Mouse (Mus musculus) hindbrain, postnatal 0 days (tissue): ENCODE results near the gene Ppard. TPM values are rescaled to one million over a fixed set of nuclear protein-coding genes. Genes with fewer than 3 reads are reported as not detected.
A peak's percentile ranks its signal among the peaks of the same experiment; 100 is the strongest.

Source experiments
- ATAC-seq: fragments of 200-750 bp; cut with Nextera tagmentation; 2 replicates; pipeline ENCODE4 v1.8.0; 2017; ENCODE audit warnings: mild to moderate bottlenecking, moderate TSS enrichment, moderate library complexity
- DNase-seq: peaks from one replicate; pipeline ENCODE4 v3.0.0-alpha.2; 2015; ENCODE audit warnings: low spot score
- H3K27ac ChIP-seq: fragments of 300-500 bp; sonication (generic); 2 replicates; pipeline ENCODE4 v1.5.1; 2014; ENCODE audit warnings: mild to moderate bottlenecking
- H3K27me3 ChIP-seq: fragments of 300-500 bp; sonication (generic); 2 replicates; pipeline ENCODE4 v1.6.1; 2014; ENCODE audit warnings: low read length, mixed read lengths; ENCODE audit not compliant: insufficient read depth
- H3K36me3 ChIP-seq: fragments of 300-500 bp; sonication (generic); 2 replicates; pipeline ENCODE4 v1.6.1; 2014; ENCODE audit warnings: low read length, mixed read lengths; ENCODE audit not compliant: insufficient read depth
- H3K4me1 ChIP-seq: fragments of 300-500 bp; sonication (generic); 2 replicates; pipeline ENCODE4 v1.6.1; 2014; ENCODE audit warnings: antibody characterized with exemption, low read length, mixed read lengths; ENCODE audit not compliant: insufficient read depth
- H3K4me2 ChIP-seq: fragments of 300-500 bp; sonication (generic); 2 replicates; pipeline ENCODE4 v1.6.1; 2014; ENCODE audit warnings: low read depth, mild to moderate bottlenecking, low read length, moderate library complexity, mixed read lengths
- H3K4me3 ChIP-seq: fragments of 300-500 bp; sonication (generic); 2 replicates; pipeline ENCODE4 v1.5.1; 2014; ENCODE audit warnings: low read length
- H3K9ac ChIP-seq: fragments of 300-500 bp; sonication (generic); replicated peaks from 2 replicates; pipeline ENCODE4 v1.6.1; 2014; ENCODE audit warnings: mild to moderate bottlenecking, low read length, moderate library complexity, mixed read lengths
- H3K9me3 ChIP-seq: fragments of 300-500 bp; sonication (generic); 2 replicates; pipeline ENCODE4 v1.6.1; 2016; ENCODE audit warnings: low read length, mixed read lengths
- CTCF ChIP-seq: IDR thresholded peaks from 2 replicates; pipeline ENCODE4 v1.5.1; 2016; ENCODE audit warnings: antibody characterized with exemption, control low read depth, low read depth
- WGBS: fragments of 180-500 bp; shearing (Covaris S2); extraction: QIAGEN DNeasy Blood & Tissue Kit; methylation state at CpG from one replicate; pipeline ENCODE4 v1.1.7; 2014; 5-methylcytosine and 5-hydroxymethylcytosine counted together
- polyA plus RNA-seq: library from polyadenylated mRNA; unstranded; fragments of >200 nt; fragmentation: Nextera tagmentation; extraction: Ambion mirVana; gene quantifications from 2 replicates; pipeline ENCODE4 v1.2.1, GENCODE M21; 2015
- total RNA-seq: library from RNA; depleted of rRNA; stranded (reverse); fragments of >200 nt; gene quantifications from 2 replicates; pipeline ENCODE4 v1.2.3, GENCODE M21; 2014

Ppard gene
- total and polyA plus RNA-seq, 2 experiments from 2014 or later: 1.7 to 16.4 TPM

DNA sequence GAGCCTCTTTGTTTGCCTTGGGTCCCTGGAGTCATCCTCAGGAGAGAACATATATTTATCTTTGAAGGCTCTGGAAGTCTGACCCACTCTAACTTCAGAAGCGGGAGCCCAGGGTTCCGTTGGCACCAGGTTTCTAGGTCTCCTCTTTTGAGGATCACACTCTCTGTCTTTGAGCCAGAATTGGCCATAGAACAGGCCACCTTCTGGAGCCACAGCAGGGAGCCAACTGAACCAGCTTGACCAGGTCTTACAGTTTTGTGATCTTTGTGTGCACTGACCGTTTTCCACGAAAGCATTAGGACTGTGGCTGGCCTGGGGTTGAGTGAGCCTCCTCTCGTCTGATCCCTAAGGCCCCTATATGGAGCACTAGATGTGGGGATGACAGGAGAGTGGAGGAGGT lies 2.1 kb downstream of the Ppard start:
- Histone ChIP-seq H3K4me1 (0 out of 2 replicates have a peak, but pooled peaks cover 6% of the 10 kb centered on the region), H3K27me3 (no peaks in the 10 kb centered on the region), H3K27ac (no peak overlapping the region), H3K4me3 (no peak overlapping the region), H3K36me3 (no peaks in the 10 kb centered on the region), H3K9ac (no peak overlapping the region; the same call in 1 of the 2 replicates), H3K9me3 (no peaks in the 10 kb centered on the region), H3K4me2 (peak overlapping the region; percentile 90; the same call in 1 of the 2 replicates)
- no peak for TF ChIP-seq CTCF
- no peak for DNase-seq
- 76% methylated on average over 5 of the region's 5 CpGs for WGBS
- ATAC-seq: no peak

DNA sequence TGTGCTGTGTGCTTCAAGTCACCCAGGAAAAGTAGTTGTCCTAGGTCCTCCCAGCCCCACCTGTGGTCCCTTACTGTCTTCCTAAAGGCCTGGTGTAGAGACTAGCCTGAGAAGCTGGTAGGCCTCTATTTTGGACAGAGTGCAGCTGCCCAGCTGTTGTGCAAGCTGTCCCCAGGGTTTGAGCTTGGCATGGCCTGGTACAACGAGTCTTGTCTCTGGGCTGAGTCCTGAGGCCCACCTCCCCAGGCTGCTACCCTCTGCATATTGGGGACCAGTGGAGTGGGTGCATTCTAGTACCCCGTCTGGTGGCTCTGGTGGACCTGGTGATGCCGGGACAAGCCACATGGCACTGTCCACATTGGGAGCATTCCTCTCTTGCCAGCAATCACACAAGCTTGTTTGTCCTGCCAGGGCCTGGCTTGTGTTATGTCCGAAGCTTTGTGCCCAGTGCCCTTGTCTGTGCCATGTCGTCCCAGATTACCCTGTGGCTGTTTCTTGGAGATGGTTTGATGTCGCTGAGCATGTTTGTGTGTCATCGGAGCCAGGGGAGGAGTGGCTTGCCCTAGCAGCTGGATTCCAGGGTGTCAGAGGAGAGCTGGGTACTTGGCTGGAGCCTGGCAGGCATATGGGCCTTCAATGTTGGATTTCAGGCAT lies 3.6 kb downstream of the Ppard start:
- ATAC-seq (no peak), DNase-seq (peak; percentile 27)
- TF ChIP-seq CTCF: no peak
- H3K27me3 ChIP-seq: no peaks in the 10 kb centered on the region
- H3K4me3 ChIP-seq: no peak overlapping the region
- H3K4me1 ChIP-seq: 0 out of 2 replicates have a peak, but pooled peaks cover 6% of the 10 kb centered on the region
- H3K9ac ChIP-seq: no peak overlapping the region
- peak overlapping the region; percentile 45; the same call in 1 of the 2 replicates for H3K27ac ChIP-seq
- no peak overlapping the region for H3K4me2 ChIP-seq
- 47% methylated on average over 7 of the region's 7 CpGs for WGBS
- H3K9me3 ChIP-seq: no peaks in the 10 kb centered on the region
- H3K36me3 ChIP-seq: no peaks in the 10 kb centered on the region

DNA sequence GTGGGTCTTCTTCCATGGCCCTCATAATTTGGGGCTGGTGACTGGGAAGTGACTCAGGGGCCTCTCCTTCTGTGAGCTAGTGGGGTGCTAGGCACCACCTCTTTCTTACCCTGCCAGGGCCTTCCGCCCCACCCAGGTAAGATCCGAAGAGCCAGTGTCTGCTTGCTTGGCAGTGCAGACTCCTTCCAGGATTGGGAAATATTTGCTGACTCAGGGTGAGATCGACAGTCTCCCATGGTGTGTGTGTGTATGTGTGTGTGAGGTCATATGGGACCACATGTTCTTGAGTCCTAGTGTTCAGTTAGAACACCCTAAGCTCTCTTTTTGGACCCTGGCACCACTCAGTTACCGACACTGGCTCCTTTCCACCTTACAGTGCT lies 4.1 kb downstream of the Ppard start:
- Histone ChIP-seq H3K9ac (no peak overlapping the region), H3K4me2 (no peak overlapping the region), H3K36me3 (no peaks in the 10 kb centered on the region), H3K27me3 (no peaks in the 10 kb centered on the region), H3K27ac (peak overlapping the region; percentile 45; the same call in 1 of the 2 replicates), H3K9me3 (no peaks in the 10 kb centered on the region), H3K4me1 (0 out of 2 replicates have a peak, but pooled peaks cover 6% of the 10 kb centered on the region), H3K4me3 (no peak overlapping the region)
- ATAC-seq (no peak), DNase-seq (no peak)
- no peak for TF ChIP-seq CTCF
- 84% methylated on average over 4 of the region's 4 CpGs for WGBS

DNA sequence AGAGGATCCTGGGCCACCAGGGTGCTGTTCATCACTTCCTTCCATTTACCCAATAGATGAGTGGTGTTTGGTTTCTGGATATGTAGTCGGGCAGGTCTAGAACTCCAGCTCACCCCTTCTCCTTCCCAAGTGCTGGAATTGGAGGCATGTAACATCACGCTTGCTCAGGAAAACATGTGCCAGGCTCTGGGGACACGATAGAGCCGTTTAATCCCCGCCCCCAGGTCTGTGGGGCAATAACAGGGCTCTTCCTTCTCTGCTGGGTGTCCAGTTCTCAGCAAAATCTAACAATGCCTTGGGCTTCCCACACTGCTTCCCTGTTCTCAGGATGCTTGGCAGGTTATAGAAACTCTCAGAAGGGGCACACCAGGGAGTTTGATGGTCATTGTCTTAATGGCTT lies 4.9 kb downstream of the Ppard start:
- Histone ChIP-seq H3K27ac (peak overlapping the region; percentile 45; the same call in 1 of the 2 replicates), H3K9me3 (no peaks in the 10 kb centered on the region), H3K36me3 (no peaks in the 10 kb centered on the region), H3K4me3 (no peak overlapping the region), H3K27me3 (no peaks in the 10 kb centered on the region), H3K9ac (no peak overlapping the region), H3K4me2 (no peak overlapping the region), H3K4me1 (0 out of 2 replicates have a peak, but pooled peaks cover 6% of the 10 kb centered on the region)
- no peak for TF ChIP-seq CTCF
- DNase-seq (no peak), ATAC-seq (no peak)
- WGBS: 44% methylated on average over 5 of the region's 5 CpGs

DNA sequence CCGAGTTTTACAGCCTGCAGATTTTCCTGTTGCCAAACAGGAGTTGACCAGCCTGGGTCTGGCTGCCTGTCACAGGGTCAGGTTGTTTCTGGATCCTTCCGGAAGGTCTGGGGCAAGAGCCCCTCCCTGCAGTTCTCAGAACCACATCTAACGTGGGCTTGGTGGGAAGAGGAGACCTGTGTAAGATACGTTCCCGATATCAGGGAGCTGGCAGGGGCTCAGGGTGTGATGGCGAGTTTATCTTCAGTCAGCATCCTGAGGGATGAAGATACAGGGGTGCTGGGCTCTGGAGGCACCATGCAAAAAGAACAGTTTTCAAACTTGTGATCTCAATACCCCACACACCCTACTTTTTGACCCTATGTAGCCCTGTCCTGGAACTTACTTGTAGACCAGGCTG lies 5.4 kb downstream of the Ppard start:
- no peaks in the 10 kb centered on the region for H3K9me3 ChIP-seq
- DNase-seq (no peak), ATAC-seq (no peak)
- no peak overlapping the region for H3K4me2 ChIP-seq
- H3K27ac ChIP-seq: no peak overlapping the region
- TF ChIP-seq CTCF: no peak
- 69% methylated on average over 6 of the region's 6 CpGs for WGBS
- H3K27me3 ChIP-seq: no peaks in the 10 kb centered on the region
- H3K36me3 ChIP-seq: no peaks in the 10 kb centered on the region
- 0 out of 2 replicates have a peak, but pooled peaks cover 6% of the 10 kb centered on the region for H3K4me1 ChIP-seq
- no peak overlapping the region for H3K4me3 ChIP-seq
- H3K9ac ChIP-seq: no peak overlapping the region

DNA sequence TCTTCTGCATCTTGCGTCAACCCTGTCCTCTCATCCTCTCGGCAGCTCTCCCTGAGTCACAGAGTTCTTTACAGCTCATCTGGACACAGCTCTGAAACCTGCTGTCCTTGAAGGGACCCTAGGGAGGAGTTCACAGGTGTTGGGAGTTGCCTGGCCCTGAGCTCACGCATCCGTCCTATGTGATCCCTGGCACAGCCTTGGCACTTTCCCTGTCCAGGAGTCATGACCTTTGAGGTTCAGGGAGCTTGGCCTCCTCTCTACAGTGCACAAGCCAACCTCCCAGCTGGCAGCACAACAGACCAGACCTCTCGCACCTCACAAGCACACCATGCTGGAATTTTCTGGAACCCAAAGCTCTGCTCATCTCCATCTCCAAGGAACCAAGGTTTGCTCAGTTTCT lies 8.3 kb downstream of the Ppard start:
- Histone ChIP-seq H3K4me1 (peaks cover under 1% of the 10 kb centered on the region; the same call in 1 of the 2 replicates), H3K27me3 (no peaks in the 10 kb centered on the region)
- WGBS: 97% methylated on average over 5 of the region's 5 CpGs

DNA sequence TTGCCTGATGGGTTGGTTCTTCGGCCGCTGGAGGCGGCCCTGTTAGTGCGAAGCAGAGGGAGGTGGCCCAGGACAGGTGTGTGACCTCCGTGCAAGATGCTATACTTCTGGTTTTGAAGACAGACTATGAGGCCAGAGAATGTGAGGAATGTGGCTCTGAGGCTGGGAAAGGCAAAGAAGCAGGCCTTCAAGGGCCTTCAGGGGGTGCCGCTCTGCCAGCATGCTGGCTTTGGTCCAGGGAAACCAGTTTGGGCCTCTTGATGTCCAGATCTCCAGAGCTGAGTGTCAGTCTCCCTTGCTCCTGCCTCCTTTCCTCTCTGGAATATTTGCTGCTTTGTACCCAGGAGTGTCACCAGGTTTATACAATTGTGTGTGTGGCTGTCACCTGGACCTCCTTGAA lies 9.8 kb downstream of the Ppard start:
- H3K9ac ChIP-seq: no peak overlapping the region
- H3K4me2 ChIP-seq: no peak overlapping the region
- no peak for TF ChIP-seq CTCF
- H3K9me3 ChIP-seq: no peaks in the 10 kb centered on the region
- H3K4me1 ChIP-seq: no peaks in the 10 kb centered on the region; the same call in 1 of the 2 replicates
- DNase-seq (no peak), ATAC-seq (no peak)
- no peak overlapping the region for H3K4me3 ChIP-seq
- 75% methylated on average over 6 of the region's 6 CpGs for WGBS
- no peaks in the 10 kb centered on the region for H3K36me3 ChIP-seq
- no peaks in the 10 kb centered on the region for H3K27me3 ChIP-seq
- no peak overlapping the region for H3K27ac ChIP-seq

More for the DNA sequence above, 8.3 kb downstream of the Ppard start:
- Histone ChIP-seq H3K4me3 (no peak overlapping the region), H3K27ac (no peak overlapping the region), H3K36me3 (no peaks in the 10 kb centered on the region), H3K9ac (no peak overlapping the region), H3K4me2 (no peak overlapping the region), H3K9me3 (no peaks in the 10 kb centered on the region)
- ATAC-seq (no peak), DNase-seq (no peak)
- TF ChIP-seq CTCF: no peak
